Mouse (Mus musculus) small intestine, adult 2 months (tissue): ENCODE measurements around the gene Cd59b.

Source experiments
- CTCF ChIP-seq: fragments of 200-500 bp; IDR thresholded peaks from 2 replicates; pipeline ENCODE4 v1.5.1; 2012; ENCODE audit warnings: low read depth, mild to moderate bottlenecking, control low read depth, inconsistent platforms, low read length, moderate library complexity, mixed read lengths; ENCODE audit not compliant: insufficient replicate concordance, insufficient read length; ENCODE audit errors: extremely low read depth
- POLR2A ChIP-seq: fragments of 200-500 bp; IDR thresholded peaks from 2 replicates; pipeline ENCODE4 v1.6.1; 2012; ENCODE audit warnings: low read depth, mild to moderate bottlenecking, control low read depth, inconsistent platforms, low read length, moderate library complexity

DNA sequence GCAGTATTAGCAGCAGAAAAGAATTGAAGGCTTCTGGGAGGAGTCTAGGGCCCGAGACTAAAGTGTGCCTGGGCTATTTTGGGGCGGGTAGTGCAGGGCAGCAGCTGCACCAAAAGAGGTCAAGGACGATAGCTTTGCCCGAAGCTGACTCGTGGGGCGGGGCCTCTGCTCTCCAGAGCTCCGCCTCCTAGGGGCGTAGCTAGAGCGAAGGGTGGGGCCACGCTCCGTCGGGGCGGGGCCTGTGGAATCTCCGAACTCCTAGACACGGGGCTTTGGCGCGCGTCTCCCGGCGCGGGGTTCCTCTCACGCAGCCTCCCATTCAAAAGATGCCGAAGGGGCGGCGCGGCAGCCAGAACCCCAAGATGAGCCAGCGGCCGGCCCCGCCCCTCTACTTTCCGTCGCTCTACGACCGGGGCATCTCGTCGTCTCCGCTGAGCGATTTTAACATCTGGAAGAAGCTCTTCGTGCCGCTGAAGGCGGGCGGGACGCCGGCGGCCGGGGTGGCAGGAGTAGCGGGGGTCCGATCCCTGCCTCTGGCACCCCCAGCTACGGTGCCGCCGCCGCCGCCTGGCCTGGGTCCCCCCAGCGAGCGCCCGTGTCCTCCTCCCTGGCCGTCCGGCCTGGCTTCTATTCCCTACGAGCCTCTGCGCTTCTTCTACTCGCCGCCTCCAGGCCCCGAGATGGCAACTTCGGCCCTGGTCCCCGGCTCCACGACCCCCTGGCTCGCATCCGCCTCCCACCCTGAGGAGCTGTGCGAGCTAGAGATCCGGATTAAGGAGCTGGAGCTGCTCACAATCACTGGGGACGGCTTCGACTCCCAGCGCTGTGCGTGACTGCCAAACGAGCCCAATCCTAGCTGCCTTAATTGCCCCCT, 53.1 kb downstream of the Cd59b start, which contains the start of gene A930018P22Rik:
- TF ChIP-seq POLR2A (no peak), CTCF (no peak)
